Mouse (Mus musculus) E14TG2a.4 (cell line): ENCODE measurements around the gene Nav1.

Experiments used
- CTCF ChIP-seq: conservative IDR thresholded peaks from 2 replicates; pipeline ENCODE4 v1.5.1; 2014; ENCODE audit warnings: low read length
- POU5F1 ChIP-seq: IDR thresholded peaks from 2 replicates; pipeline ENCODE4 v1.6.1; 2014; ENCODE audit warnings: low read length, borderline replicate concordance

GRCm38 (mm10) chr1:135643691-135644090 is 36.6 kb upstream of the Nav1 start:
- TF ChIP-seq CTCF (no peak), POU5F1 (no peak)
